Mouse (Mus musculus): Measurements from ENCODE around the gene Akap1. TPM values are rescaled to one million over a fixed set of nuclear protein-coding genes. Genes with fewer than 3 reads are reported as not detected.

Gene Akap1
- polyA plus RNA-seq, 1 experiment, result 32.2 TPM

- no peak for TF ChIP-seq CTCF (IDR thresholded peaks at IDR 0.05; ENCODE audit: insufficient read depth, low read length)
- no peak for TF ChIP-seq POLR2A (IDR thresholded peaks at IDR 0.05; ENCODE audit: borderline replicate concordance, extremely low read depth, low read depth, low read length)
- Histone ChIP-seq H3K4me1 (ENCODE audit: control insufficient read depth, insufficient read depth, low read length) (no peaks in the 10 kb centered on the region), H3K4me3 (replicated peaks; ENCODE audit: extremely low read depth, low read depth, low read length) (no peak overlapping the region)
- WGBS, result 82% methylated on average over 13 of the region's 13 CpGs
- no peak for DNase-seq
Observed at GRCm38 (mm10) chr11:88838630-88839029, 25.8 kb downstream of the Akap1 start.

GRCm38 (mm10) chr11:88834606-88835005, 29.8 kb downstream of the Akap1 start:
- TF ChIP-seq POLR2A (IDR thresholded peaks at IDR 0.05; ENCODE audit: borderline replicate concordance, extremely low read depth, low read depth, low read length), result no peak
- TF ChIP-seq CTCF (IDR thresholded peaks at IDR 0.05; ENCODE audit: insufficient read depth, low read length), result no peak
- Histone ChIP-seq H3K4me1 (ENCODE audit: control insufficient read depth, insufficient read depth, low read length) (no peaks in the 10 kb centered on the region), H3K4me3 (replicated peaks; ENCODE audit: extremely low read depth, low read depth, low read length) (no peak overlapping the region)
- WGBS, result 95% methylated on average over 11 of the region's 11 CpGs
- no peak for DNase-seq

- H3K4me1 ChIP-seq (ENCODE audit: control insufficient read depth, insufficient read depth, low read length), result no peaks in the 10 kb centered on the region
- 86% methylated on average over 14 of the region's 14 CpGs for WGBS
- no peak for DNase-seq
- no peak overlapping the region for H3K4me3 ChIP-seq (replicated peaks; ENCODE audit: extremely low read depth, low read depth, low read length)
- TF ChIP-seq POLR2A (IDR thresholded peaks at IDR 0.05; ENCODE audit: borderline replicate concordance, extremely low read depth, low read depth, low read length), result no peak
- TF ChIP-seq CTCF (IDR thresholded peaks at IDR 0.05; ENCODE audit: insufficient read depth, low read length), result no peak
Observed at GRCm38 (mm10) chr11:88834134-88834533, 30.3 kb downstream of the Akap1 start.

GRCm38 (mm10) chr11:88833099-88833498, 31.3 kb downstream of the Akap1 start:
- Histone ChIP-seq H3K4me1 (ENCODE audit: control insufficient read depth, insufficient read depth, low read length) (no peaks in the 10 kb centered on the region), H3K4me3 (replicated peaks; ENCODE audit: extremely low read depth, low read depth, low read length) (no peak overlapping the region)
- 78% methylated on average over 4 of the region's 4 CpGs for WGBS
- no peak for TF ChIP-seq CTCF (IDR thresholded peaks at IDR 0.05; ENCODE audit: insufficient read depth, low read length)
- no peak for TF ChIP-seq POLR2A (IDR thresholded peaks at IDR 0.05; ENCODE audit: borderline replicate concordance, extremely low read depth, low read depth, low read length)
- DNase-seq, result no peak

GRCm38 (mm10) chr11:88830257-88830804, 34.1 kb downstream of the Akap1 start:
- no peak for DNase-seq
- 95% methylated on average over 2 of the region's 2 CpGs for WGBS
- TF ChIP-seq CTCF (IDR thresholded peaks at IDR 0.05; ENCODE audit: insufficient read depth, low read length) (peak; percentile 62), POLR2A (IDR thresholded peaks at IDR 0.05; ENCODE audit: borderline replicate concordance, extremely low read depth, low read depth, low read length) (no peak)
- Histone ChIP-seq H3K4me1 (ENCODE audit: control insufficient read depth, insufficient read depth, low read length) (no peaks in the 10 kb centered on the region), H3K4me3 (replicated peaks; ENCODE audit: extremely low read depth, low read depth, low read length) (no peak overlapping the region)

GRCm38 (mm10) chr11:88828528-88828927, 35.9 kb downstream of the Akap1 start:
- Histone ChIP-seq H3K4me3 (replicated peaks; ENCODE audit: extremely low read depth, low read depth, low read length) (no peak overlapping the region), H3K4me1 (ENCODE audit: control insufficient read depth, insufficient read depth, low read length) (no peaks in the 10 kb centered on the region)
- no peak for DNase-seq
- TF ChIP-seq POLR2A (IDR thresholded peaks at IDR 0.05; ENCODE audit: borderline replicate concordance, extremely low read depth, low read depth, low read length) (no peak), CTCF (IDR thresholded peaks at IDR 0.05; ENCODE audit: insufficient read depth, low read length) (peak; percentile 21; the same call in 1 of the 2 replicates)

GRCm38 (mm10) chr11:88825909-88826308, 38.5 kb downstream of the Akap1 start:
- no peak overlapping the region for H3K4me3 ChIP-seq (replicated peaks; ENCODE audit: extremely low read depth, low read depth, low read length)
- DNase-seq, result no peak
- TF ChIP-seq CTCF (IDR thresholded peaks at IDR 0.05; ENCODE audit: insufficient read depth, low read length), result no peak
- TF ChIP-seq POLR2A (IDR thresholded peaks at IDR 0.05; ENCODE audit: borderline replicate concordance, extremely low read depth, low read depth, low read length), result no peak
- 20% methylated on average over 7 of the region's 7 CpGs for WGBS
- peaks cover 6% of the 10 kb centered on the region; the same call in 1 of the 2 replicates for H3K4me1 ChIP-seq (ENCODE audit: control insufficient read depth, insufficient read depth, low read length)

- WGBS, result 5% methylated on average over 7 of the region's 7 CpGs
- H3K4me3 ChIP-seq (replicated peaks; ENCODE audit: extremely low read depth, low read depth, low read length), result no peak overlapping the region
- H3K4me1 ChIP-seq (ENCODE audit: control insufficient read depth, insufficient read depth, low read length), result peaks cover 6% of the 10 kb centered on the region; the same call in 1 of the 2 replicates
- peak; percentile 69 for DNase-seq
- TF ChIP-seq POLR2A (IDR thresholded peaks at IDR 0.05; ENCODE audit: borderline replicate concordance, extremely low read depth, low read depth, low read length), result no peak
- peak; percentile 95 for TF ChIP-seq CTCF (IDR thresholded peaks at IDR 0.05; ENCODE audit: insufficient read depth, low read length)
Observed at GRCm38 (mm10) chr11:88822991-88823390, 41.4 kb downstream of the Akap1 start.

GRCm38 (mm10) chr11:88822526-88822925, 41.9 kb downstream of the Akap1 start:
- WGBS, result 47% methylated on average over 5 of the region's 5 CpGs
- TF ChIP-seq POLR2A (IDR thresholded peaks at IDR 0.05; ENCODE audit: borderline replicate concordance, extremely low read depth, low read depth, low read length), result no peak
- no peak for TF ChIP-seq CTCF (IDR thresholded peaks at IDR 0.05; ENCODE audit: insufficient read depth, low read length)
- no peak for DNase-seq
- Histone ChIP-seq H3K4me1 (ENCODE audit: control insufficient read depth, insufficient read depth, low read length) (peaks cover 6% of the 10 kb centered on the region; the same call in 1 of the 2 replicates), H3K4me3 (replicated peaks; ENCODE audit: extremely low read depth, low read depth, low read length) (no peak overlapping the region)

Data from lung, adult 2 months (tissue).